Mouse (Mus musculus): ENCODE results near the gene Fam129a. TPM values are rescaled to one million over a fixed set of nuclear protein-coding genes. Genes with fewer than 3 reads are reported as not detected.

Gene Fam129a
- total and polyA plus RNA-seq, 2 experiments from 2014 or later = 0.75 to 2.9 TPM

- DNase-seq (no peak), ATAC-seq (no peak)
- WGBS = 82% methylated on average over 7 of the region's 7 CpGs
- Histone ChIP-seq H3K4me1 (ENCODE audit: insufficient read depth) (no peaks in the 10 kb centered on the region), H3K9me3 (ENCODE audit: low read length) (no peaks in the 10 kb centered on the region), H3K9ac (no peak overlapping the region), H3K4me2 (ENCODE audit: low read depth) (no peak overlapping the region), H3K36me3 (ENCODE audit: insufficient read depth) (no peaks in the 10 kb centered on the region), H3K27me3 (ENCODE audit: insufficient read depth, low read length) (no peaks in the 10 kb centered on the region), H3K4me3 (ENCODE audit: low read depth, low read length) (no peak overlapping the region), H3K27ac (ENCODE audit: low read depth, low read length) (no peak overlapping the region)
- no peak for TF ChIP-seq CTCF (IDR thresholded peaks at IDR 0.05; ENCODE audit: low read depth)
Measured at GRCm38 (mm10) chr1:151664837-151665431, 93.9 kb downstream of the Fam129a start.

GRCm38 (mm10) chr1:151667351-151668074 is 96.5 kb downstream of the Fam129a start:
- Histone ChIP-seq H3K4me3 (ENCODE audit: low read depth, low read length) (no peak overlapping the region), H3K4me1 (ENCODE audit: insufficient read depth) (no peaks in the 10 kb centered on the region), H3K27ac (ENCODE audit: low read depth, low read length) (no peak overlapping the region), H3K9me3 (ENCODE audit: low read length) (no peaks in the 10 kb centered on the region), H3K36me3 (ENCODE audit: insufficient read depth) (no peaks in the 10 kb centered on the region), H3K4me2 (ENCODE audit: low read depth) (no peak overlapping the region), H3K9ac (no peak overlapping the region), H3K27me3 (ENCODE audit: insufficient read depth, low read length) (no peaks in the 10 kb centered on the region)
- ATAC-seq (no peak), DNase-seq (no peak)
- WGBS = 87% methylated on average over 10 of the region's 10 CpGs
- no peak for TF ChIP-seq CTCF (IDR thresholded peaks at IDR 0.05; ENCODE audit: low read depth)

GRCm38 (mm10) chr1:151670006-151670591 is 99.1 kb downstream of the Fam129a start:
- no peak overlapping the region for H3K4me2 ChIP-seq (ENCODE audit: low read depth)
- no peaks in the 10 kb centered on the region for H3K36me3 ChIP-seq (ENCODE audit: insufficient read depth)
- 88% methylated on average over 9 of the region's 9 CpGs for WGBS
- no peaks in the 10 kb centered on the region for H3K9me3 ChIP-seq (ENCODE audit: low read length)
- H3K27ac ChIP-seq (ENCODE audit: low read depth, low read length) = no peak overlapping the region
- ATAC-seq = no peak
- no peak for DNase-seq
- H3K4me3 ChIP-seq (ENCODE audit: low read depth, low read length) = no peak overlapping the region
- no peaks in the 10 kb centered on the region for H3K4me1 ChIP-seq (ENCODE audit: insufficient read depth)
- TF ChIP-seq CTCF (IDR thresholded peaks at IDR 0.05; ENCODE audit: low read depth) = no peak
- H3K27me3 ChIP-seq (ENCODE audit: insufficient read depth, low read length) = no peaks in the 10 kb centered on the region
- no peak overlapping the region for H3K9ac ChIP-seq

GRCm38 (mm10) chr1:151675684-151676083 is 104.7 kb downstream of the Fam129a start:
- no peaks in the 10 kb centered on the region for H3K9me3 ChIP-seq (ENCODE audit: low read length)
- H3K27me3 ChIP-seq (ENCODE audit: insufficient read depth, low read length) = no peaks in the 10 kb centered on the region
- H3K27ac ChIP-seq (ENCODE audit: low read depth, low read length) = no peak overlapping the region
- H3K36me3 ChIP-seq (ENCODE audit: insufficient read depth) = no peaks in the 10 kb centered on the region
- no peak overlapping the region for H3K4me3 ChIP-seq (ENCODE audit: low read depth, low read length)
- H3K9ac ChIP-seq = no peak overlapping the region
- 77% methylated on average over 5 of the region's 5 CpGs for WGBS
- no peak for TF ChIP-seq CTCF (IDR thresholded peaks at IDR 0.05; ENCODE audit: low read depth)
- DNase-seq = no peak
- H3K4me2 ChIP-seq (ENCODE audit: low read depth) = no peak overlapping the region
- no peak for ATAC-seq
- H3K4me1 ChIP-seq (ENCODE audit: insufficient read depth) = no peaks in the 10 kb centered on the region

GRCm38 (mm10) chr1:151677185-151677809 is 106.3 kb downstream of the Fam129a start:
- Histone ChIP-seq H3K9ac (no peak overlapping the region), H3K4me2 (ENCODE audit: low read depth) (no peak overlapping the region), H3K9me3 (ENCODE audit: low read length) (no peaks in the 10 kb centered on the region), H3K27me3 (ENCODE audit: insufficient read depth, low read length) (no peaks in the 10 kb centered on the region), H3K36me3 (ENCODE audit: insufficient read depth) (no peaks in the 10 kb centered on the region), H3K4me3 (ENCODE audit: low read depth, low read length) (no peak overlapping the region), H3K27ac (ENCODE audit: low read depth, low read length) (no peak overlapping the region), H3K4me1 (ENCODE audit: insufficient read depth) (no peaks in the 10 kb centered on the region)
- DNase-seq (no peak), ATAC-seq (no peak)
- WGBS = 53% methylated on average over 3 of the region's 4 CpGs
- no peak for TF ChIP-seq CTCF (IDR thresholded peaks at IDR 0.05; ENCODE audit: low read depth)

DNA sequence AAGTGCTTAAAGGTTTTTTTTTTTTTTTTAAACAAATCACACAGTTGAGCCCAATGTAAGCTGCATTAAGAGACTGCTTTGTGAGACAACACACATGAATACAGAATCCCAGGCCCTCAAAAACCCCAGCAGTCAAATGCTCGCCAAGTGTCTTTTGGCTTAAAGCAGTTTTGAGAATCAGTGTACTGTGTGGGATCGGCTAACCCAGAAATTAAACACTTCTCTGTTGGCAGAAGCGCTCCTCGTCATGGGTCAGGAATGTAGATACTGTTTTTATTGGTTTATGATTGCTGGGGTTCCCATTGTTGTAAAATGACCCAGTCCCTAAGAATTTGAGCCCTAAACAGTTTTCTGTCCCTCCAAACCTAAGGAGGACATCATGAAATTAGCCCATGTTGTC is 107.0 kb downstream of the Fam129a start:
- H3K27ac ChIP-seq (ENCODE audit: low read depth, low read length) = no peak overlapping the region
- no peaks in the 10 kb centered on the region for H3K9me3 ChIP-seq (ENCODE audit: low read length)
- H3K4me2 ChIP-seq (ENCODE audit: low read depth) = no peak overlapping the region
- H3K27me3 ChIP-seq (ENCODE audit: insufficient read depth, low read length) = no peaks in the 10 kb centered on the region
- H3K4me3 ChIP-seq (ENCODE audit: low read depth, low read length) = no peak overlapping the region
- no peak for ATAC-seq
- no peak overlapping the region for H3K9ac ChIP-seq
- H3K4me1 ChIP-seq (ENCODE audit: insufficient read depth) = no peaks in the 10 kb centered on the region
- DNase-seq = no peak
- TF ChIP-seq CTCF (IDR thresholded peaks at IDR 0.05; ENCODE audit: low read depth) = no peak
- no peaks in the 10 kb centered on the region for H3K36me3 ChIP-seq (ENCODE audit: insufficient read depth)
- 54% methylated on average over 4 of the region's 4 CpGs for WGBS

DNA sequence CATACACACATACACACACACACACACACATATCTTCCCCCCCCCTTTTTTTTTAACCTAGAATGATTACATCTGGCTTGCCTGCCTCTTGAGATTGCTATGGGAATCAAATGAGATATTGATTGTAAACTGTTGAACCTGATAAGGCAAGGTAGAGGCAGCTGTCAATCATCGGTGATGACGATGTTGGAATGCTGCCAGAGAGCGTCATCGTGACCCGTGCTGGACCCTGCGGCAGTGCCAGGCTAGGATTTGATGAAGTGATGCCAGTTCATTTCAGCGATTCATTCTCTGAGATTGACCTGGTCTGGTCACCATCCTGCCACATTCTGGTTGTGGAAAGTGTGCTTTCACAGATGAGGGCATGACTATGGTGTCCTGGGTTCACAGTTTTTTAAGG is 108.2 kb downstream of the Fam129a start:
- H3K36me3 ChIP-seq (ENCODE audit: insufficient read depth) = no peaks in the 10 kb centered on the region
- no peaks in the 10 kb centered on the region for H3K27me3 ChIP-seq (ENCODE audit: insufficient read depth, low read length)
- H3K4me1 ChIP-seq (ENCODE audit: insufficient read depth) = no peaks in the 10 kb centered on the region
- no peak overlapping the region for H3K27ac ChIP-seq (ENCODE audit: low read depth, low read length)
- 85% methylated on average over 7 of the region's 7 CpGs for WGBS
- TF ChIP-seq CTCF (IDR thresholded peaks at IDR 0.05; ENCODE audit: low read depth) = no peak
- no peak overlapping the region for H3K9ac ChIP-seq
- no peaks in the 10 kb centered on the region for H3K9me3 ChIP-seq (ENCODE audit: low read length)
- DNase-seq (no peak), ATAC-seq (no peak)
- no peak overlapping the region for H3K4me3 ChIP-seq (ENCODE audit: low read depth, low read length)
- no peak overlapping the region for H3K4me2 ChIP-seq (ENCODE audit: low read depth)

Data from forebrain, postnatal 0 days (tissue).